Mouse (Mus musculus) brain, embryonic 14.5 days (tissue): ENCODE results near the gene Rgs12.

ENCODE experiments used
- CTCF ChIP-seq: fragments of 200-500 bp; IDR thresholded peaks from 2 replicates; pipeline ENCODE4 v1.5.1; 2012; ENCODE audit warnings: inconsistent platforms, mild to moderate bottlenecking, moderate library complexity, borderline replicate concordance; ENCODE audit not compliant: insufficient read depth, insufficient read length; ENCODE audit errors: extremely low read depth
- POLR2A ChIP-seq: fragments of 200-500 bp; IDR thresholded peaks from 2 replicates; pipeline ENCODE4 v1.6.1; 2012; ENCODE audit warnings: mild to moderate bottlenecking, inconsistent platforms, borderline replicate concordance; ENCODE audit not compliant: poor library complexity, insufficient read depth, insufficient read length, severe bottlenecking; ENCODE audit errors: extremely low read depth

GRCm38 (mm10) chr5:34902371-34902770 is 46.9 kb upstream of the Rgs12 start:
- TF ChIP-seq POLR2A (no peak), CTCF (no peak)
